8 mouse cellular contexts compared by ENCODE assay signal in genomic region chr13:52457889-52458324, GRCm38 (mm10).
DNase-seq lines count a peak whose midpoint lies in the region; ATAC-seq and TF ChIP-seq lines count a peak whose summit lies in the region.

No protein-coding gene starts in this region.

- 42% methylated on average over 11 of the region's 11 CpGs for WGBS in embryonic facial prominence, embryonic 14.5 days
- WGBS in midbrain, embryonic 12.5 days, result 53% methylated on average over 11 of the region's 11 CpGs
- 84% methylated on average over 11 of the region's 11 CpGs for WGBS in heart, adult 2 months
- WGBS in intestine, embryonic 15.5 days, result 84% methylated on average over 11 of the region's 11 CpGs

- no peaks in the 10 kb centered on the region for H3K27me3 ChIP-seq in embryonic facial prominence, embryonic 14.5 days (replicated peaks; ENCODE audit: control insufficient read depth, insufficient read depth, low read length)
- no peaks in the 10 kb centered on the region for H3K27me3 ChIP-seq in midbrain, embryonic 12.5 days
- no peaks in the 10 kb centered on the region for H3K27me3 ChIP-seq in heart, adult 2 months (ENCODE audit: control insufficient read depth, insufficient read depth, low read length)
- no peaks in the 10 kb centered on the region for H3K27me3 ChIP-seq in intestine, embryonic 15.5 days (replicated peaks)

- TF ChIP-seq CTCF in heart, adult 2 months (IDR thresholded peaks at IDR 0.05), result no peak

- H3K4me3 ChIP-seq in embryonic facial prominence, embryonic 14.5 days (ENCODE audit: low read depth, low read length), result no peak overlapping the region
- no peak overlapping the region for H3K4me3 ChIP-seq in midbrain, embryonic 12.5 days
- no peak overlapping the region for H3K4me3 ChIP-seq in heart, adult 2 months
- H3K4me3 ChIP-seq in intestine, embryonic 15.5 days (replicated peaks), result no peak overlapping the region

- H3K4me1 ChIP-seq in embryonic facial prominence, embryonic 14.5 days (ENCODE audit: control insufficient read depth, insufficient read depth, low read length), result 0 out of 2 replicates have a peak, but pooled peaks cover 8% of the 10 kb centered on the region
- peaks cover 9% of the 10 kb centered on the region for H3K4me1 ChIP-seq in midbrain, embryonic 12.5 days
- H3K4me1 ChIP-seq in heart, adult 2 months (ENCODE audit: control insufficient read depth, insufficient read depth, low read length), result no peaks in the 10 kb centered on the region
- H3K4me1 ChIP-seq in intestine, embryonic 15.5 days (replicated peaks), result no peaks in the 10 kb centered on the region

- no peak overlapping the region for H3K9ac ChIP-seq in embryonic facial prominence, embryonic 14.5 days (ENCODE audit: low read depth, low read length)
- no peak overlapping the region for H3K9ac ChIP-seq in midbrain, embryonic 12.5 days (replicated peaks)
- H3K9ac ChIP-seq in heart, adult 2 months (ENCODE audit: low read depth, low read length), result no peak overlapping the region
- H3K9ac ChIP-seq in intestine, embryonic 15.5 days, result no peak overlapping the region

- ATAC-seq in embryonic facial prominence, embryonic 14.5 days (ENCODE audit: low read depth), result peak; percentile 65; the same call in 1 of the 2 replicates
- peak; percentile 94 for ATAC-seq in midbrain, embryonic 12.5 days (ENCODE audit: low FRiP score, low read depth)
- no peak for ATAC-seq in intestine, embryonic 15.5 days

- TF ChIP-seq POLR2A in heart, adult 2 months (IDR thresholded peaks at IDR 0.05; ENCODE audit: insufficient read depth, low read depth, low read length), result no peak

- TF ChIP-seq EP300 in heart, adult 2 months (IDR thresholded peaks at IDR 0.05; ENCODE audit: insufficient read depth, low read depth, low read length), result no peak

- DNase-seq in brain, embryonic 18.5 days (ENCODE audit: low read depth, low spot score), result peak; percentile 68
- DNase-seq in embryonic facial prominence, embryonic 14.5 days (ENCODE audit: low spot score), result peak; percentile 61
- peak; percentile 32 to 70 for DNase-seq in layer of hippocampus, adult 18-20 months (ENCODE audit: low spot score in 2 of 2)
- DNase-seq in heart, adult 2 months, result no peak
- DNase-seq in MN1 (ENCODE audit: low spot score), result no peak
- DNase-seq in thymus, postnatal 4 days, result no peak

- peak overlapping the region; percentile 23 for H3K4me2 ChIP-seq in embryonic facial prominence, embryonic 14.5 days (ENCODE audit: low read depth, low read length)
- H3K4me2 ChIP-seq in midbrain, embryonic 12.5 days (replicated peaks), result peak overlapping the region; percentile 22
- H3K4me2 ChIP-seq in intestine, embryonic 15.5 days (replicated peaks), result no peak overlapping the region

- H3K79me2 ChIP-seq in heart, adult 2 months (replicated peaks; ENCODE audit: control insufficient read depth, insufficient read depth, low read length), result no peaks in the 10 kb centered on the region

- H3K36me3 ChIP-seq in embryonic facial prominence, embryonic 14.5 days (ENCODE audit: control insufficient read depth, insufficient read depth, low read length), result no peaks in the 10 kb centered on the region
- H3K36me3 ChIP-seq in midbrain, embryonic 12.5 days, result no peaks in the 10 kb centered on the region
- no peaks in the 10 kb centered on the region for H3K36me3 ChIP-seq in heart, adult 2 months (ENCODE audit: control insufficient read depth, insufficient read depth, low read length)
- no peaks in the 10 kb centered on the region for H3K36me3 ChIP-seq in intestine, embryonic 15.5 days

- 0 out of 2 replicates have a peak, but pooled peaks cover 3% of the 10 kb centered on the region for H3K9me3 ChIP-seq in embryonic facial prominence, embryonic 14.5 days (ENCODE audit: control insufficient read depth, low read length)
- H3K9me3 ChIP-seq in midbrain, embryonic 12.5 days, result no peaks in the 10 kb centered on the region
- H3K9me3 ChIP-seq in intestine, embryonic 15.5 days, result no peaks in the 10 kb centered on the region

- H3K27ac ChIP-seq in embryonic facial prominence, embryonic 14.5 days (replicated peaks; ENCODE audit: low read depth, low read length), result 0 out of 2 replicates have a peak overlapping the region, but pooled peaks have one; percentile 12
- peak overlapping the region; percentile 50 for H3K27ac ChIP-seq in midbrain, embryonic 12.5 days (replicated peaks)
- no peak overlapping the region for H3K27ac ChIP-seq in heart, adult 2 months
- H3K27ac ChIP-seq in intestine, embryonic 15.5 days, result no peak overlapping the region

- intact Hi-C loops in heart, adult 2 months (cut with DNase I), result no loop called here

Comparison
In these comparisons a context has a peak if more than half of its experiments do, and no peak if none do; other contexts are left out.
1. DNase-seq: peak in brain, embryonic 18.5 days (single experiment), embryonic facial prominence, embryonic 14.5 days (single experiment) and layer of hippocampus, adult 18-20 months (2 of 2); none in heart, adult 2 months (0 of 2), MN1 (single experiment) and thymus, postnatal 4 days (single experiment).
2. H3K27ac ChIP-seq: peak in embryonic facial prominence, embryonic 14.5 days (single experiment) and midbrain, embryonic 12.5 days (single experiment); none in heart, adult 2 months (single experiment) and intestine, embryonic 15.5 days (single experiment).